Mouse (Mus musculus) frontal cortex, postnatal 36 days (tissue): ENCODE data around the gene Plppr2.

ENCODE experiments used
- DNase-seq, 2 experiments: peaks; one replicate each; pipeline ENCODE4 v3.0.0; 2022; ENCODE audit warnings: low spot score in 2 of 2

The Plppr2 gene

DNA sequence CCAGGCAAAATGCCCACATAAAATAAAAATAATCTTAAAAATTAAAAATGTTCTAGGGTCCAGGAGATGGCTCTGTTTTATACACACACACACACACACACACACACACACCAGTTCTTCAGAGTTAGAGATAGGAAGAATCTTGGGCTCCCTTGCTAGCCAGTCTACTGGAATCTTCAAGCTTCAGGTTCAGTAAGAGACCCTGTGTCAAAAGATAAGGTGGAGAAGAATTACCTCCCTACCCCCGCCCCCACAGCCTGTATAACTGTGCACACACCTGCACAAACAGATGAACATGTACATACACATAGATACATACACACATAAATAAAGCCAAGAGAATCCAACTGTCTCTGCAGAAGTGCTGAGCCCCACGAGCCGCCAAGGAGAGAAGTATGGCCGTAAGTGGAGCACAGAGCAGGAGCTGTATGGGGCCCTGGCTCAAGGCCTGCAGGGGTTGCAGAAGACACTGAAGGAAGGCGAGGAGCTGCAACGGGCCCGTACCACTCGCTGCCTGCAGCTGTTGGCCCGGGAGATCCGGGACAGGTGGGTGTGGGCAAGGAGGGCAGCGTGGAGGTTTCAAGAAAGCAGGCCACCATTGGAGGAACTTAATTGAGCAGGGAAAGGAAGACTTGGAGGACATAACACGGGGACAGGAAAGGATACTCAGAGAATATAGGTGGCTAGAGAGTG is 4.2 kb upstream of the Plppr2 start:
- no peak for DNase-seq

GRCm38 (mm10) chr9:21934021-21934420 is 2.8 kb upstream of the Plppr2 start:
- no peak for DNase-seq

- no peak for DNase-seq
These were observed 1.2 kb upstream of the Plppr2 start for GRCm38 (mm10) chr9:21935466-21936131.

- DNase-seq, result no peak
These were observed 910 bp downstream of the Plppr2 start for GRCm38 (mm10) chr9:21937711-21938175.

DNA sequence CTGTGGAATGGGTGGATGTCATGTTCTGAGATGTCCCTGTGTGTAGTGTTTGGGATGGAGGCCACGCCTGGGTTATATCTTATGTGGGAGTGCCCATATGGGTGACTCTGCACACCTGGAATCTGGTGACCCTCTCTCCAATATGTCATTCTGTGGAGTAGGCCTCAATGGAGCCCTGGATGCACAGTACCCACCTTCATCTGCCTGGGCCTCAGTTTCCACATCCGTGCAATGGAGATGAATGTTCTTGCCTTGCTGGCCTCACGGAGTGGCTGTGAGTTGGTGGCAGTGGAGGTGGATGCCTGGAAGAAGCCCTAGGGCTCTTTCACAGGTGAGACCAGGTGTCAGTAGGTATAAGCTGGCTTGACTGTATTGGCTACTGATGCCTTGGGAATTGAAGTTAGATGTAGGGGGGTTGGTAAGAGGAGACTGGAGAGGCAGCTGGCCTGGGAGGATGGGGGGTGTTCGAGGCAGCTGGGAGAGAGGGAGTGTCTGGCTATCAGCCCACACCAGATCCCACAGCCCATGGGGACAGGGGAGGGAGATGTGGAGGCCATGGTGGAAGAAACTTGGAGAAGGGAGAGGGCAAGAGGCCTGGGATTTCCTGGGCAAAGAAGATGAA is 1.5 kb downstream of the Plppr2 start:
- no peak for DNase-seq

- DNase-seq, result no peak
These were observed 6.2 kb downstream of the Plppr2 start for GRCm38 (mm10) chr9:21943046-21943445.

DNA sequence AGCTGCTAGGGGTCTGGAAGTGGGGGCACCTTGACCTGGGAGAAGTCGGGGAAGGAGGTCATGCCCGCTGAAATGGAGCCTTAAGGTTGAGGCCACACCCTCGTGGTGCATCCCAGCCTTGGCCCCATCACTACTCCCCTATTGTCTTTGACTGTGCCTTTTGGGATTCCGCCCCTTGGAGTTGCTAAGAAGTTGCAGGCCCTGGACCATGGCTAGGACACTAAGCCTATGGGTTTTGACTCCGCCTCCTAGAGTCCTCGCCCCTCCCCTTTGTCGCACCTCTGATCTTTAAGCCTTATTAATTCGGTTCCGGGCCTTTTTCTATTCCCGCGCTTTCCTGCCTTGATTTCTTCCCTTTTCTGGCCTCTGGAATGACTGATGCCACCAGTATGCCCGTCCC is 6.8 kb downstream of the Plppr2 start:
- no peak for DNase-seq

GRCm38 (mm10) chr9:21944267-21944666 is 7.4 kb downstream of the Plppr2 start:
- DNase-seq, result no peak

GRCm38 (mm10) chr9:21947540-21948130 is 10.8 kb downstream of the Plppr2 start:
- no peak for DNase-seq

GRCm38 (mm10) chr9:21948146-21948545 is 11.3 kb downstream of the Plppr2 start:
- DNase-seq, result no peak

- DNase-seq, result no peak
These were observed 12.0 kb downstream of the Plppr2 start for GRCm38 (mm10) chr9:21948790-21949189.

- no peak for DNase-seq
These were observed 13.5 kb downstream of the Plppr2 start for GRCm38 (mm10) chr9:21950322-21950721.

DNA sequence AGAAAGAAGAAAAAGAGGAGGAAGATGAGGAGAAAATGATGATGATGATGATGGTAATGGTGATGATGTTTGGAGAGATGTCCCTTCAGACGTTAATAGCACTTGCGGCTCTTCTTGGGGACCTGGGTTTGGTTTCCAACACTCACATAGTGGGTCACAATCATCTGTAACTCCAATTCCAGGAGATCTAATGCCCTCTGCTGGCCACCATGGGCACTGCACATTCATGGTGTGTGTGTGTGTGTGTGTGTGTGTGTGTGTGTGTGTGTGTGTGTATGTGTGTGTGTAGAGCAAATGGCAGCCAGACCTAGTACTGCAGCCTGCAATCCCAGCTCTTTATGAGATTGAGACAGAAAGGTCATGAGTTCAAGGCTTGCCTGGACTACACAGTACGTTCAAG is 15.1 kb downstream of the Plppr2 start:
- no peak for DNase-seq

DNA sequence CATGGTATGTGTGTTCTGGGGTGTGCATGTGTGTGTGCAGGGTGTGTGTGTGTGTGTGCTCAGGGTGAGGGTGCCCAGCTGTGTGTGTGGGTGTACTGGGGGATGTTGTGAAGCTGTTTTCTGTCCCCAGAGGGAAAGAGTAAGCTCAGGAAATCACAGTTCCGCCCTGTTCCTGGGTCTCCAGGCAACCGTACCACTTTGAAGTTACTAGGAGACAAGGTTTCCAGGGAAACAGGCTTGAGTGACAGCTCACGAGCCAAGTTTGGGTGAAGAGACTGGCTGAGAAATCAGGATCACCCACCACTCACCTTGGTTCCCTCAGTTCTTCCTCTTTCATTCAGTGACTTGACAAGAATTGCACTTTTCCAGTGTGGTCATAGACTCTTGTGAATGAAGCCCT is 16.8 kb downstream of the Plppr2 start:
- DNase-seq, result peak; percentile 60 to 73

DNA sequence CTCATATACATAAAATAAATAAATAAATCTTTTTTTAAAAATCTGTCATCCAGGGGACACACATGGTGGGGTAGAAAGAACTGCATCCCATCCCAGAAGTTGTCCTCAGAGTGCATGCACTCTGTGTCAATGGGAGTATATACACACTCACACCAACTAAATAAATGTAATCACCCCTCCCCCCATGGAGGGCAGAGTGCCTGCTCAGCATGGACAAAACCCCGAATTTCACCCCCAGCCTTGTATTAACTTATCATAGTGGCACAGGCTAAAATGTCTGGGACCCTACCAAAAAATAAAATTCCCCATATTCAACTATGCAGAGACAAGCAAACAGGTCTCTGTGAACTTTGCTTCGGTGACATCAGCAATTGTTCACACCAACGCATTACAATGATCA is 17.8 kb downstream of the Plppr2 start:
- DNase-seq, result no peak

- no peak for DNase-seq
These were observed 18.4 kb downstream of the Plppr2 start for GRCm38 (mm10) chr9:21955225-21955569.

GRCm38 (mm10) chr9:21955570-21956281 is 18.9 kb downstream of the Plppr2 start, which contains the start of gene Swsap1:
TSS of gene Swsap1 (plus strand) at chr9:21955755.
- DNase-seq, result peak; percentile 100

DNA sequence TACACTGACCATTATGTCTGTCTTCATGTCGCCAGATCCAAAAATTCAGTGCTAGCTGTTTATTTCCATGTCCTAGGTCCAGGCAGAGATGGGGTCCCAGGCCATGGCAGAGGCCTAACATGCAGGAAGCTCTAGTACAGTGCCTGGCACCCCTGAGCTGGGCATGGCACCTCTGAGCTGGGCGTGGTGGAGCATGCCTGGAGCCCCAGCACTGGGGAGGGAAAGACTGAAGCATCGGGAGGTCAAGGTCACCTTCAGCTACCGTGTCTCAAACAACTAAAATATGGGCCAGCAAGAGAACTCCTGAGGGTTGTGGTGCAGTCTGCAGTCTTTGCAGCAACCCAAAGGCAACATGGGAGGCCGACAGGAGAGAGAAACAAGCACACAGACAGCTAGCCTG is 21.5 kb downstream of the Plppr2 start:
- DNase-seq, result no peak

DNA sequence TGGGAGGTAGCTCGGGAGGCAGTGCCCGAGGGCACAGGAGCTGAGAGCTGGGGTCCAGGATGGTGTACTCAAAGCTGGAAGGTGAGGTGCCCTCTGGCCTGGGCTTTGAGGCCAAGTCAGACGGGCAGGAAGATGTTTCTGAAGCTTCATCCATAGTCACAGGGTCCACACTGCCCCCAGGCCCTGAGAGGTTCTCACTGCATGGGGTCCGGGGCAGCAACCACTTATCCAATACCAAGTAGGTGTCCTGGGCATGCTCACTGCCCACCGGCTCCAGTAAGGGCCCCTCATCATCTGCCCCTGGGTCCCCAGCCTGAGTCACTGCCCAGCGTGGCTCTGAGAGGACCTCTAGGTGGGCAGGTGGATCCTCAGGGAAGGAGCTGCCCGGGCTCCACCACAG is 22.4 kb downstream of the Plppr2 start:
- DNase-seq, result no peak

- no peak for DNase-seq
These were observed 23.3 kb downstream of the Plppr2 start for GRCm38 (mm10) chr9:21960135-21960534.

DNA sequence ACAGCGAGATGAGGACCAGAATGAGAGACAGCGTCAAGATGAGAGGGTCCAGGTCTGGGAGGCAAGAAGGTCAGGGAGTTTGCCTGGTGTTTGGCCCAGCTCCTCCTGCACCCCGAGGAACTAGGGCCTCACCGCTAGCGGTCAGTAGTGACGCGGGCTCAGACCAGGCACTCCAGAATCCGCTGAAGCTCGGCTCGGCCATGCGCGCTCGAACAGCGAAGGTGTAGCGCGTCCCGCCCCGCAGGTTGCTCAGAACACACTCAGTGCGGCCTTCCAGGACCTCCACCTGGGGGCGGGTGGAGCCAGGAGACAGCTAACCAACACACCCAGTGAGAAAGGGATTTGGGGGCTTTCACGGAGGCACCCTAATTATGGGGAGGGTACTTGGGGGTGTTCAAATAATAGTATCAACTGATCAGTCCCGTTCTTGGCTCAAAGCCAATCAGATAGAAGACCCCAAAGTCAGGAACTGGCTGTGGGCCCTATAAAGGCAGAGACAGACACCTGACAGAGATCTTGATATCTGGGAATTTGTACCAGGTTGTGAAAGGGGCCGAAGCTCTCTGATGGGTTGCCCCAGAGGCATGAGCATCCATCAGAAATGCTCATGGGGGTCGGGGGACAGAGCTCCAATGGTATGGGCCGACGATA is 23.9 kb downstream of the Plppr2 start:
- DNase-seq, result no peak
